Mouse (Mus musculus) spleen, adult 2 months (tissue): ENCODE results near the gene Styk1. TPM values are rescaled to one million over a fixed set of nuclear protein-coding genes. Genes with fewer than 3 reads are reported as not detected.
"Not testable (repeated sequence)": the region's sequence is repeated elsewhere in the genome, so short reads cannot be mapped to it uniquely, and the experiment has no call there.

Experiments used
- DNase-seq, 2 experiments: peaks; one replicate each; pipeline versions ENCODE4 v3.0.0 to v3.0.0-alpha.2; 2012 to 2021; ENCODE audit warnings: low spot score in 2 of 2, low read depth in 1 of 2
- H3K27ac ChIP-seq: fragments of 200-500 bp; 2 replicates; pipeline ENCODE4 v1.5.1; 2012; ENCODE audit warnings: low read length, inconsistent platforms; ENCODE audit not compliant: insufficient read depth
- H3K27me3 ChIP-seq: fragments of 200-500 bp; 2 replicates; pipeline ENCODE4 v1.6.1; 2012; ENCODE audit warnings: mild to moderate bottlenecking, moderate library complexity, low read length, inconsistent platforms; ENCODE audit not compliant: control insufficient read depth, insufficient read depth
- H3K36me3 ChIP-seq: fragments of 200-500 bp; 2 replicates; pipeline ENCODE4 v1.6.1; 2012; ENCODE audit warnings: mild to moderate bottlenecking, low read length, inconsistent platforms; ENCODE audit not compliant: control insufficient read depth, insufficient read depth
- H3K4me1 ChIP-seq: fragments of 200-500 bp; 2 replicates; pipeline ENCODE4 v1.6.1; 2011; ENCODE audit warnings: inconsistent platforms; ENCODE audit not compliant: control insufficient read depth, insufficient read depth, insufficient read length
- H3K4me3 ChIP-seq: fragments of 200-500 bp; 2 replicates; pipeline ENCODE4 v1.5.1; 2011; ENCODE audit warnings: mild to moderate bottlenecking, inconsistent platforms; ENCODE audit not compliant: insufficient read depth, insufficient read length; ENCODE audit errors: extremely low read depth
- CTCF ChIP-seq: fragments of 200-500 bp; IDR thresholded peaks from 2 replicates; pipeline ENCODE4 v1.5.1; 2011; ENCODE audit warnings: mild to moderate bottlenecking, inconsistent platforms; ENCODE audit not compliant: insufficient read depth, insufficient read length, insufficient replicate concordance; ENCODE audit errors: extremely low read depth
- POLR2A ChIP-seq: fragments of 200-500 bp; IDR thresholded peaks from 2 replicates; pipeline ENCODE4 v1.6.1; 2011; ENCODE audit warnings: low read depth, low read length, inconsistent platforms
- WGBS: fragments of 180-500 bp; shearing (Covaris S2); methylation state at CpG from one replicate; pipeline ENCODE4 v1.1.7; 2018; 5-methylcytosine and 5-hydroxymethylcytosine counted together
- polyA plus RNA-seq: library from polyadenylated mRNA; depleted of rRNA; stranded (reverse); fragments of >200 nt; gene quantifications from 2 replicates; pipeline ENCODE4 v1.2.3, GENCODE M21; 2012

Styk1 gene
- polyA plus RNA-seq, 1 experiment: 1.3 TPM

- 89% methylated on average over 5 of the region's 5 CpGs for WGBS
- Histone ChIP-seq H3K4me1 (0 out of 2 replicates have a peak, but pooled peaks cover 2% of the 10 kb centered on the region), H3K27me3 (no peaks in the 10 kb centered on the region), H3K36me3 (no peaks in the 10 kb centered on the region), H3K27ac (no peak overlapping the region), H3K4me3 (no peak overlapping the region)
- DNase-seq: no peak
- TF ChIP-seq CTCF (no peak), POLR2A (no peak)
Observed at GRCm38 (mm10) chr6:131294435-131295112, 58.8 kb downstream of the Styk1 start.

GRCm38 (mm10) chr6:131293916-131294315 is 59.5 kb downstream of the Styk1 start:
- Histone ChIP-seq H3K27me3 (no peaks in the 10 kb centered on the region), H3K27ac (no peak overlapping the region), H3K4me3 (peak overlapping the region; percentile 81; the same call in 1 of the 2 replicates), H3K36me3 (no peaks in the 10 kb centered on the region; the same call in 1 of the 2 replicates), H3K4me1 (0 out of 2 replicates have a peak, but pooled peaks cover 2% of the 10 kb centered on the region)
- no peak for DNase-seq
- TF ChIP-seq POLR2A: no peak
- TF ChIP-seq CTCF: no peak
- 36% methylated on average over 5 of the region's 5 CpGs for WGBS

GRCm38 (mm10) chr6:131292991-131293788 is 60.2 kb downstream of the Styk1 start, which contains the start of gene Magohb:
Magohb (minus strand) TSS chr6:131293244.
- Histone ChIP-seq H3K27me3 (no peaks in the 10 kb centered on the region), H3K36me3 (peaks cover under 1% of the 10 kb centered on the region; the same call in 1 of the 2 replicates), H3K27ac (peak within 1 kb of the TSS; percentile 4; the same call in 1 of the 2 replicates), H3K4me1 (0 out of 2 replicates have a peak, but pooled peaks cover 2% of the 10 kb centered on the region), H3K4me3 (peak within 1 kb of the TSS; percentile 81)
- peak; percentile 73 to 74 for DNase-seq
- WGBS: 5% methylated on average over 51 of the region's 51 CpGs
- TF ChIP-seq CTCF (no peak), POLR2A (no peak; the same call in 1 of the 2 replicates)

- no peak overlapping the region for H3K27ac ChIP-seq
- 20% methylated on average over 10 of the region's 10 CpGs for WGBS
- 0 out of 2 replicates have a peak, but pooled peaks cover 2% of the 10 kb centered on the region for H3K4me1 ChIP-seq
- peak overlapping the region; percentile 81 for H3K4me3 ChIP-seq
- peaks cover 5% of the 10 kb centered on the region; the same call in 1 of the 2 replicates for H3K36me3 ChIP-seq
- DNase-seq: no peak
- no peak for TF ChIP-seq CTCF
- no peak for TF ChIP-seq POLR2A
- H3K27me3 ChIP-seq: no peaks in the 10 kb centered on the region
Observed at GRCm38 (mm10) chr6:131292276-131292990, 61.0 kb downstream of the Styk1 start.

- no peaks in the 10 kb centered on the region for H3K27me3 ChIP-seq
- no peak overlapping the region for H3K4me3 ChIP-seq
- peak; percentile 21; the same call in 1 of the 2 replicates for TF ChIP-seq CTCF
- no peak for TF ChIP-seq POLR2A
- H3K4me1 ChIP-seq: 0 out of 2 replicates have a peak, but pooled peaks cover 2% of the 10 kb centered on the region
- DNase-seq: peak in 1 of 2 experiments; percentile 35
- 7% methylated on average over 2 of the region's 2 CpGs for WGBS
- H3K27ac ChIP-seq: no peak overlapping the region
- peaks cover 6% of the 10 kb centered on the region; the same call in 1 of the 2 replicates for H3K36me3 ChIP-seq
Observed at GRCm38 (mm10) chr6:131290430-131290829, 63.0 kb downstream of the Styk1 start.

GRCm38 (mm10) chr6:131278160-131278559 is 75.2 kb downstream of the Styk1 start:
- not testable (repeated sequence) for DNase-seq
- WGBS: 85% methylated on average over 2 of the region's 2 CpGs

More at GRCm38 (mm10) chr6:131278160-131278559, 75.2 kb downstream of the Styk1 start:
- not testable (repeated sequence) for H3K36me3 ChIP-seq, H3K27me3 ChIP-seq, H3K27ac ChIP-seq, H3K4me1 ChIP-seq, H3K4me3 ChIP-seq
